Mouse (Mus musculus) spleen, adult 2 months (tissue): ENCODE results near the gene Ggt5. TPM values are rescaled to one million over a fixed set of nuclear protein-coding genes. Genes with fewer than 3 reads are reported as not detected.

Experiments
- DNase-seq, 2 experiments: peaks; one replicate each; pipeline versions ENCODE4 v3.0.0 to v3.0.0-alpha.2; 2012 to 2021; ENCODE audit warnings: low spot score in 2 of 2, low read depth in 1 of 2
- H3K27ac ChIP-seq: fragments of 200-500 bp; 2 replicates; pipeline ENCODE4 v1.5.1; 2012; ENCODE audit warnings: low read length, inconsistent platforms; ENCODE audit not compliant: insufficient read depth
- H3K27me3 ChIP-seq: fragments of 200-500 bp; 2 replicates; pipeline ENCODE4 v1.6.1; 2012; ENCODE audit warnings: mild to moderate bottlenecking, moderate library complexity, low read length, inconsistent platforms; ENCODE audit not compliant: control insufficient read depth, insufficient read depth
- H3K36me3 ChIP-seq: fragments of 200-500 bp; 2 replicates; pipeline ENCODE4 v1.6.1; 2012; ENCODE audit warnings: mild to moderate bottlenecking, low read length, inconsistent platforms; ENCODE audit not compliant: control insufficient read depth, insufficient read depth
- H3K4me1 ChIP-seq: fragments of 200-500 bp; 2 replicates; pipeline ENCODE4 v1.6.1; 2011; ENCODE audit warnings: inconsistent platforms; ENCODE audit not compliant: control insufficient read depth, insufficient read depth, insufficient read length
- H3K4me3 ChIP-seq: fragments of 200-500 bp; 2 replicates; pipeline ENCODE4 v1.5.1; 2011; ENCODE audit warnings: mild to moderate bottlenecking, inconsistent platforms; ENCODE audit not compliant: insufficient read depth, insufficient read length; ENCODE audit errors: extremely low read depth
- CTCF ChIP-seq: fragments of 200-500 bp; IDR thresholded peaks from 2 replicates; pipeline ENCODE4 v1.5.1; 2011; ENCODE audit warnings: mild to moderate bottlenecking, inconsistent platforms; ENCODE audit not compliant: insufficient read depth, insufficient read length, insufficient replicate concordance; ENCODE audit errors: extremely low read depth
- POLR2A ChIP-seq: fragments of 200-500 bp; IDR thresholded peaks from 2 replicates; pipeline ENCODE4 v1.6.1; 2011; ENCODE audit warnings: low read depth, low read length, inconsistent platforms
- WGBS: fragments of 180-500 bp; shearing (Covaris S2); methylation state at CpG from one replicate; pipeline ENCODE4 v1.1.7; 2018; 5-methylcytosine and 5-hydroxymethylcytosine counted together
- polyA plus RNA-seq: library from polyadenylated mRNA; depleted of rRNA; stranded (reverse); fragments of >200 nt; gene quantifications from 2 replicates; pipeline ENCODE4 v1.2.3, GENCODE M21; 2012

The Ggt5 gene
- polyA plus RNA-seq, 1 experiment, result 70.9 TPM

DNA sequence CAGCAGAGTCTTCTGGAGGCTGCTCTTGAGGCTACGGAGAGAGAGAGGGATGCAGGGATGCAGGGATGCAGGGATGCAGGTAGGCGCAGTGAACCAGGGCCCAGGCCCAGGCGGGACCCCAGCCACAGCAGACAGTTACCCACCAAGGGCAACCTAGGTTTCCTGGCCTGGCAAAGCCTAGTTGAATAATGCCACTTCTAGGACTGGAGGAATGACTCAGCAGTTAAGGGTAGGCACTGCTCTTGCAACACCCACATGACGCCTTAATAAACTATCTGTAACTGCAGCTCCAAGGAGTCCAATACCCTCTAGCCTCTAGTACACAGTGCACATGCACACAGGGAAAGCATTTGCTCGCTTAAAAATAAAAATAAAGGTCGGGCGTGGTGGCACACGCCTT lies 35.0 kb upstream of the Ggt5 start:
- no peaks in the 10 kb centered on the region for H3K36me3 ChIP-seq
- no peaks in the 10 kb centered on the region for H3K4me1 ChIP-seq
- no peak overlapping the region for H3K4me3 ChIP-seq
- H3K27ac ChIP-seq, result no peak overlapping the region
- 70% methylated on average over 8 of the region's 8 CpGs for WGBS
- TF ChIP-seq CTCF (no peak), POLR2A (no peak)
- no peak for DNase-seq
- peaks cover 3% of the 10 kb centered on the region; the same call in 1 of the 2 replicates for H3K27me3 ChIP-seq

DNA sequence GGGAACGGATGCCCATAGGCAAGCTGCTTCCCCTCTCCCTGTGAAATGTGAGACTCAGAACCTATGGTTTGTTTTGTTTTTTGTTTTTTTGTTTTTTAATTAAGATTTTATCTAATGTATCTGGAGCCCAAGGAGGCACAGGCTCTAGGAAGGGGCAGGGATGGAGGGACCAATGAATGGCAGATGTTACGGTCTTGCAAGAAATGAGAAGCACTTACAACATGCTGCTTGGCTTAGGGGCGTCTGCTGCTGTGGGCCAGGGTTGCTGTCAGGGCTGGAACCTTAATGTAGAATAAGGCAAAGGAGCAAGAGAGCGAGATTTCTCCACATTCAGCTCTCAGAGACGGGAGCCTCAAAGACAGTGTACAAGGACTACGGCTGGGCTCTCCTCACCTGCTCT lies 33.6 kb upstream of the Ggt5 start:
- Histone ChIP-seq H3K36me3 (no peaks in the 10 kb centered on the region), H3K27me3 (peaks cover 13% of the 10 kb centered on the region), H3K4me3 (no peak overlapping the region), H3K27ac (no peak overlapping the region), H3K4me1 (peaks cover 8% of the 10 kb centered on the region)
- no peak for DNase-seq
- WGBS, result 91% methylated on average over 6 of the region's 6 CpGs
- TF ChIP-seq CTCF, result no peak

- DNase-seq, result no peak
- TF ChIP-seq POLR2A, result no peak
- no peak for TF ChIP-seq CTCF
- H3K36me3 ChIP-seq, result no peaks in the 10 kb centered on the region
- no peak overlapping the region for H3K27ac ChIP-seq
- H3K4me1 ChIP-seq, result peaks cover 8% of the 10 kb centered on the region
- H3K27me3 ChIP-seq, result peaks cover 12% of the 10 kb centered on the region
- no peak overlapping the region for H3K4me3 ChIP-seq
- 91% methylated on average over 9 of the region's 9 CpGs for WGBS
Measured at GRCm38 (mm10) chr10:75556026-75556425, 33.1 kb upstream of the Ggt5 start.

- Histone ChIP-seq H3K27me3 (peaks cover 10% of the 10 kb centered on the region), H3K4me3 (no peak overlapping the region), H3K4me1 (peaks cover 8% of the 10 kb centered on the region), H3K27ac (no peak overlapping the region), H3K36me3 (no peaks in the 10 kb centered on the region)
- TF ChIP-seq POLR2A (no peak), CTCF (no peak)
- no peak for DNase-seq
- 70% methylated on average over 3 of the region's 3 CpGs for WGBS
Measured at GRCm38 (mm10) chr10:75558515-75558914, 30.6 kb upstream of the Ggt5 start.

DNA sequence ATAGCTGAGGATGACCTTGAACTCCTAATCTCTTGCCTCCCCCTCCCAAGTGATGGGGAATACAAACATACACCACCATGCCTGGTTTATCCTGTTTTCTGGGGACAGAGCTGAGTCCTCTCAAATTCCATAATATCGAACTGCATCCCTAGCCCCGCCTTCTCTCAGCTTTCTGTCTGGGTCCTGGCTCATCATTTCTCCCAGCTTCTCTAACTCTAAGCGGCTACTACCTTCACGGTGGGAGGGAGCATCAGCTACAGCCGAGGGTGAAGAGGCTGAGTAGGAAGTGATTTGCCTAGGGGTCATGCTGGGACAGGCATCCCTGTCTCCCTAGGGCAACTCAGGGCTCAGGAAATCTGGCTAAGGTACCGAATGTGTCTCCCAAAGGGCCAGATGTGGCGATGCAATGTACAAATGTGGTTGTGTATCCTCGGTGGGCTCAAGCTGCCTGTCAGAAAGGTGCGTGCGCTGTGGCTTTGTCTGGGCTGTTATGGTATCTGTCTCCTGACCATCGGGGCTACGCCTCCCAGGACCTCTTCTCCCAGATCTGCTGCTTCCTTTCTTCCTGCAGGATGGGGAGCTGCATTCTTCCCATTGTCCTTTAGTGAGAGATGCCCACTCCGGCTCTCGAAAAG lies 30.0 kb upstream of the Ggt5 start:
- H3K27me3 ChIP-seq, result peaks cover 10% of the 10 kb centered on the region
- H3K4me3 ChIP-seq, result no peak overlapping the region
- DNase-seq, result no peak
- peaks cover 8% of the 10 kb centered on the region for H3K4me1 ChIP-seq
- H3K27ac ChIP-seq, result no peak overlapping the region
- TF ChIP-seq POLR2A (no peak), CTCF (no peak)
- no peaks in the 10 kb centered on the region for H3K36me3 ChIP-seq
- 17% methylated on average over 14 of the region's 14 CpGs for WGBS

GRCm38 (mm10) chr10:75559676-75560548 lies 29.2 kb upstream of the Ggt5 start, which contains the start of gene Lrrc75b:
Lrrc75b (minus strand) TSS chr10:75560330.
- peaks cover 10% of the 10 kb centered on the region for H3K27me3 ChIP-seq
- TF ChIP-seq POLR2A (no peak), CTCF (no peak)
- H3K4me3 ChIP-seq, result peak within 1 kb of the TSS; percentile 52; the same call in 1 of the 2 replicates
- H3K4me1 ChIP-seq, result peaks cover 10% of the 10 kb centered on the region
- H3K36me3 ChIP-seq, result no peaks in the 10 kb centered on the region
- no peak for DNase-seq
- no peak within 1 kb of the TSS for H3K27ac ChIP-seq
- whole genome bisulfite sequencing, result 2% methylated on average over 75 of the region's 75 CpGs

- peak overlapping the region; percentile 52; the same call in 1 of the 2 replicates for H3K4me3 ChIP-seq
- no peak for DNase-seq
- peaks cover 13% of the 10 kb centered on the region for H3K4me1 ChIP-seq
- no peaks in the 10 kb centered on the region for H3K36me3 ChIP-seq
- no peak overlapping the region for H3K27ac ChIP-seq
- TF ChIP-seq POLR2A (no peak), CTCF (no peak)
- WGBS, result 38% methylated on average over 6 of the region's 6 CpGs
- H3K27me3 ChIP-seq, result peaks cover 10% of the 10 kb centered on the region
Measured at GRCm38 (mm10) chr10:75560549-75560899, 28.6 kb upstream of the Ggt5 start.
